Mouse (Mus musculus) forebrain, embryonic 16.5 days (tissue): Measurements from ENCODE around the gene Sirpa. TPM values are rescaled to one million over a fixed set of nuclear protein-coding genes. Genes with fewer than 3 reads are reported as not detected.

Experiments
- ATAC-seq: fragments of 200-750 bp; cut with Nextera tagmentation; 2 replicates; pipeline ENCODE4 v1.8.0; 2017; ENCODE audit warnings: mild to moderate bottlenecking, moderate library complexity
- H3K27ac ChIP-seq: fragments of 300-500 bp; sonication (generic); 2 replicates; pipeline ENCODE4 v1.5.1; 2014; ENCODE audit warnings: low read length, control low read depth
- H3K27me3 ChIP-seq: fragments of 300-500 bp; sonication (generic); replicated peaks from 2 replicates; pipeline ENCODE4 v1.6.1; 2014; ENCODE audit warnings: low read length; ENCODE audit not compliant: control insufficient read depth, insufficient read depth
- H3K36me3 ChIP-seq: fragments of 300-500 bp; sonication (generic); 2 replicates; pipeline ENCODE4 v1.6.1; 2014; ENCODE audit not compliant: control insufficient read depth, insufficient read depth
- H3K4me1 ChIP-seq: fragments of 300-500 bp; sonication (generic); replicated peaks from 2 replicates; pipeline ENCODE4 v1.6.1; 2014; ENCODE audit warnings: low read length; ENCODE audit not compliant: control insufficient read depth, insufficient read depth
- H3K4me2 ChIP-seq: fragments of 300-500 bp; sonication (generic); 2 replicates; pipeline ENCODE4 v1.6.1; 2014; ENCODE audit warnings: mild to moderate bottlenecking, low read length, control low read depth
- H3K4me3 ChIP-seq: fragments of 300-500 bp; sonication (generic); replicated peaks from 2 replicates; pipeline ENCODE4 v1.5.1; 2014; ENCODE audit warnings: mild to moderate bottlenecking, low read length, control low read depth
- H3K9ac ChIP-seq: fragments of 300-500 bp; sonication (generic); replicated peaks from 2 replicates; pipeline ENCODE4 v1.6.1; 2014; ENCODE audit warnings: low read depth, low read length, control low read depth
- H3K9me3 ChIP-seq: fragments of 300-500 bp; sonication (generic); 2 replicates; pipeline ENCODE4 v1.6.1; 2016; ENCODE audit warnings: low read length; ENCODE audit not compliant: control insufficient read depth
- WGBS: fragments of 180-500 bp; shearing (Covaris S2); extraction: QIAGEN DNeasy Blood & Tissue Kit; methylation state at CpG from one replicate; pipeline ENCODE4 v1.1.7; 2014; 5-methylcytosine and 5-hydroxymethylcytosine counted together
- polyA plus RNA-seq: library from polyadenylated mRNA; unstranded; fragments of >200 nt; fragmentation: Nextera tagmentation; extraction: Ambion mirVana; gene quantifications from 2 replicates; pipeline ENCODE4 v1.2.1, GENCODE M21; 2015

The Sirpa gene
- polyA plus RNA-seq, 1 experiment from 2014 or later = 34.8 TPM

DNA sequence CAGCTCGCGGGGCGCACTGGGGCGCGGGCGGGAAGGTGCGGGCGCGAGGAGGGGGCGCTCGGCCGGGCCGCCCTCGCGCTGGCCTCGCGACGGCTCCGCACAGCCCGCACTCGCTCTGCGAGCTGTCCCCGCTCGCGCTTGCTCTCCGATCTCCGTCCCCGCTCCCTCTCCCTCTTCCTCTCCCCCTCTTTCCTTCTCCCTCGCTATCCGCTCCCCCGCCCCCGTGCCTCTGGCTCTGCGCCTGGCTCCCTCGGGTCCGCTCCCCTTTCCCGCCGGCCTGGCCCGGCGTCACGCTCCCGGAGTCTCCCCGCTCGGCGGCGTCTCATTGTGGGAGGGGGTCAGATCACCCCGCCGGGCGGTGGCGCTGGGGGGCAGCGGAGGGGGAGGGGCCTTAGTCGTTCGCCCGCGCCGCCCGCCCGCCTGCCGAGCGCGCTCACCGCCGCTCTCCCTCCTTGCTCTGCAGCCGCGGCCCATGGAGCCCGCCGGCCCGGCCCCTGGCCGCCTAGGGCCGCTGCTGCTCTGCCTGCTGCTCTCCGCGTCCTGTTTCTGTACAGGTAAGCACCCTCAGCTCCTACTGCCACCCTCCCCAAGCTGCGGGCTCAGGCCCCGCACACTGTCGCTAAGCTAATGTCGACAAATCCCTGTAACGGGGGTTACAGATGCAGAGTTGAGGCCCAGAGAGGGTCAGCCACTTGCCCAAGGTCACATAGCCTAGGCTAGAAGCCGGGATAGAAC lies 673 bp downstream of the Sirpa start:
- Histone ChIP-seq H3K9me3 (no peaks in the 10 kb centered on the region), H3K4me1 (peaks cover 28% of the 10 kb centered on the region), H3K4me3 (peak overlapping the region; percentile 79), H3K27me3 (no peaks in the 10 kb centered on the region), H3K9ac (peak overlapping the region; percentile 87), H3K27ac (peak overlapping the region; percentile 87), H3K36me3 (no peaks in the 10 kb centered on the region), H3K4me2 (peak overlapping the region; percentile 97)
- WGBS = 1% methylated on average over 46 of the region's 77 CpGs
- ATAC-seq = peak; percentile 86

DNA sequence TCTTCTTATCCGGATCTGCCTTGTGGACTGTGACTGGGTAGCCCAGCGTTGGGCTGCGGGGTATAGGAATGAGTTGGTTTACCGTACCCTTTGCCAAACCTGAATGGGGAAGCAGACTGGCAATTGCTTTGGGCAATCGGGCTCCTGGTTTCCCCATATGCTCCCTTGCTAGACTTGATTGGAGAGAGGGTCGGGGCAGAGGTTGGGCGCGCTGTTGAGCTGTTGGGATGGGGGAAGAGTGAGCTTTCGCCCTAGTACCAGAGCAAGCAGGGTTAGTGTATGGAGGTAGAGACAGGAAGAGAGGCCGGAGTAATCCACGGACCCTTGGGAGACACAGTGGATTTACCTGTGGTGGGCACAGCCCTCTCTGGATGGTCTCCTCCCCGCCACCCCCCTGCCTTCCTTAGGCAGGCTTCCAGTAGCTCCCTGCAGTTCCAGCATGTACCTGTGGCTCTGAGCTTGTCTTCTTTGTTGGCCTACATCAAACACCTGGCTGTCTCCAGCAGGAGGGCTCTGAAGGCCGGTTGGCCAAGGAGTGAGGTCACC lies 1.3 kb downstream of the Sirpa start:
- H3K9ac ChIP-seq = peak overlapping the region; percentile 87

DNA sequence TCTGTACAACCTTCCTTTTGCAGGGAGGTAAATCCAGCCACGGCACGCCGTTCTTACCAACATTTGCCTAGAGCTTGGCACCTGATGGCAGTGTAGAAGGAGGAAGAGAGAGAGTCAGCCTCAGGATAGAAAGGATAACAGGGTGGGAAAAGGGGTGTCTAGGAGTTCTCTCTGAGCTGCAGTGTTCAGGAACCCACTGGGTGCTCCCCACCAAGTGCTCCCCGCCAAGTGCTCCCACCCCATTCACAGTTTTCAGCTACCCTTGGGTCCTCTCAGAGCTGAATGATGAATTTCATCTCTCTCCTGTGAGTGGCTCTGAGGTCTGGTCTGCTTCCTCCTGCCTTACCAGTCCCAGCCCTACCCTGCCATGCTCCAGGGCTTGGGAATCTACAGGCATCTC lies 1.9 kb downstream of the Sirpa start:
- H3K27ac ChIP-seq = no peak overlapping the region
- H3K27me3 ChIP-seq = no peaks in the 10 kb centered on the region
- ATAC-seq = no peak
- H3K4me2 ChIP-seq = peak overlapping the region; percentile 97
- no peaks in the 10 kb centered on the region for H3K9me3 ChIP-seq
- H3K4me3 ChIP-seq = peak overlapping the region; percentile 79
- WGBS = 70% methylated on average over 4 of the region's 4 CpGs
- H3K9ac ChIP-seq = peak overlapping the region; percentile 1; the same call in 1 of the 2 replicates
- H3K36me3 ChIP-seq = no peaks in the 10 kb centered on the region
- peaks cover 28% of the 10 kb centered on the region for H3K4me1 ChIP-seq

More for the DNA sequence above, 1.3 kb downstream of the Sirpa start:
- peak overlapping the region; percentile 97 for H3K4me2 ChIP-seq
- ATAC-seq = peak; percentile 39
- no peaks in the 10 kb centered on the region for H3K9me3 ChIP-seq
- H3K4me3 ChIP-seq = peak overlapping the region; percentile 79
- peaks cover 28% of the 10 kb centered on the region for H3K4me1 ChIP-seq
- no peaks in the 10 kb centered on the region for H3K27me3 ChIP-seq
- no peaks in the 10 kb centered on the region for H3K36me3 ChIP-seq
- peak overlapping the region; percentile 87 for H3K27ac ChIP-seq
- 4% methylated on average over 13 of the region's 13 CpGs for WGBS

DNA sequence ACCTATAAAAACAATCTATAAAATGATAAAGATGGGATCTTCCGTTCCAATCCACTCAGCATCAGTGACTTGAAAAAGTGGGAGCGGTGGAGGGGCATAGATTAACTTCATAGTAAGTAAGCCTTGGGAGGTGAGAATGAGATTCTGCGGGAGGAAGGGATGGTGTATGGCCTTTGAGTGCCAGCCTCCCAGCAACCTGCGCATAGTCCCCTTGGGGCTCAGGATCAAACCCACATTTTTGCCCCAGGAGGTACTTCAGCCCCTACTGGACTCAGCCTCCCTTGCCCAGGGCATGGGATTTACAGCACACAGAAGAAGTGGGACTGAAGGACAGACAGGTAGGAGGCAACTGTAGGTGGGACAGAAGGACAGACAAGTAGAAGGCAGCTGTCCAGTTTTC lies 2.6 kb downstream of the Sirpa start:
- Histone ChIP-seq H3K27me3 (no peaks in the 10 kb centered on the region), H3K4me2 (no peak overlapping the region; the same call in 1 of the 2 replicates), H3K4me3 (no peak overlapping the region), H3K27ac (no peak overlapping the region), H3K36me3 (no peaks in the 10 kb centered on the region), H3K4me1 (peaks cover 28% of the 10 kb centered on the region), H3K9ac (no peak overlapping the region), H3K9me3 (no peaks in the 10 kb centered on the region)
- 57% methylated on average over 4 of the region's 4 CpGs for WGBS
- ATAC-seq = no peak

DNA sequence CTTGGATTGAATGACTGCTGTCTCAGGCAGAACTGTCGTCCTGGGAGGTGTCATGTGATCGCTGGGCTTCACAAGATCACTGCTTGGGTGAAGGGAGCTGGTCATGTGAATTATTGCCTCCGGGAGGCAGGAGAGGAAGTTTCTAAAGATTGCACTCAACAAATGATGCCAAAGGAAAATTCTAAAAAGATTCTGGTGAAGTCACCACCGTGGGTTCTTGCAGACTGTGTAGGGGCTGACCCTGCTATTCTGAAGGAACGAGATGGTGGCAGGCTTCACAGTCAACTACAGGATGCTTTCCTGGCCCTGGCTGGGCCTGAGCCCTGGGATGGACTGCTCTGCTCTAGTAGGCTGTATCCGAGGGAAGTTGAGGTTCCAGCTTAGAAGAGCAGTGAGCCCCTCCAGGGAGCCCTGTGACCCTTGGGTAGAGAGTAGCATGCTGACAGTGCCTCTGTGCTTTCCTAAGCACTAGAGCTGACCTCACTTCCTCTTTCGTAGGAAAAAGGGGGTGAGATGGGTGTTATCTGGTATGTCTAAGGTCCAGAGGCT lies 3.1 kb downstream of the Sirpa start:
- Histone ChIP-seq H3K27ac (no peak overlapping the region), H3K4me2 (no peak overlapping the region), H3K4me3 (no peak overlapping the region), H3K27me3 (no peaks in the 10 kb centered on the region), H3K9me3 (no peaks in the 10 kb centered on the region), H3K36me3 (no peaks in the 10 kb centered on the region), H3K4me1 (peaks cover 28% of the 10 kb centered on the region), H3K9ac (no peak overlapping the region)
- WGBS = 69% methylated on average over 7 of the region's 7 CpGs
- ATAC-seq = no peak

DNA sequence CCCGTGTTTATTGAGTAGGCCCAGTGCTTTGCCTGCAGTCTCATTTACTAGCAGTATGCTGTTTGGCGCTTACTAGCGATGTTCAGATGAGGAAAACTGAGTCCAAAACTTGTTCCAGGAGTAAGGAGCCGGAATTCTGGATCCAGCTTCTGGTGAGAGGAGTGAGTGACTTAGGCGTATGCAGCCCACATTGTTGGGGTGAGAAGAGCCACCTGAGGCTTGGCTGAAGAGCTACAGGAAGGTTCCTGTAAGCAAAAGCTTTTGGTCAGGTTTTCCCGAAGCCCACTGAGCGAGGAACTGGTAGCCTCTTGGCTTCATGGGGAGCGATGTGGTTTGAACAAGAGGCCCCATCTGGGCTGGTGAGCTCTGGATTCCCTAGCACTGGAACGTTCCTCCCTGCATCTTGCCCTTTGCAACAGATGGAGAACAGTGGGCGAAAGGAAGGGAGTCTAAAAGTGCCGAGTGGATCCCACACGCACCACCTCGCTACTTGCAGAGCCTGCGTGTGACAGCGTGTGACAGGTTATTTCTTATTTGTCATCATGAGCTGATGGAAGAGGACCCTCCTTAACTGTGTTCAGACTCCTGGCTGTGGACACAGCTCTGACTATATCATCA lies 4.0 kb downstream of the Sirpa start:
- Histone ChIP-seq H3K36me3 (no peaks in the 10 kb centered on the region), H3K4me2 (no peak overlapping the region), H3K9me3 (no peaks in the 10 kb centered on the region), H3K27me3 (no peaks in the 10 kb centered on the region), H3K4me1 (peaks cover 28% of the 10 kb centered on the region), H3K9ac (no peak overlapping the region), H3K27ac (no peak overlapping the region), H3K4me3 (no peak overlapping the region)
- 89% methylated on average over 15 of the region's 15 CpGs for WGBS
- no peak for ATAC-seq

DNA sequence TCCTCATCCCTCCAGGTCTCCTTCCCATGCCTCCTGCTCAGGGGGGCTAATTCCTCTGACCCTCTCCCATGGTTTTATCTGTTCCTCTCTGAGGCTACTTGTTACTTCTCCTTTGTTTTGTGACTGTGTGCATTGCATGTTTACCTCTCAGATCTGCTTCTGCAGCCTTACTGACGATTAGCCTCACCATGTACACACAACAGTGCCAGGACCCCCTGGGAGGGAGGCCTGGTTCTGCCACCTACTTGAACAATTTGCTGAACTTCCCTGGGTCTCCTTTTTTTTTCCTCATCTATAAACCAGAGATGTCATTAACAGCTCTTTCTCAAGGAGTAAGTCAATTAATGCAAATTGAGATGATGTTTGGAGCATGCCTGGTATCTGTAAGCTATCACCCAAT lies 4.9 kb downstream of the Sirpa start:
- Histone ChIP-seq H3K27me3 (no peaks in the 10 kb centered on the region), H3K36me3 (no peaks in the 10 kb centered on the region), H3K27ac (no peak overlapping the region), H3K4me2 (no peak overlapping the region), H3K4me3 (no peak overlapping the region), H3K4me1 (peaks cover 20% of the 10 kb centered on the region), H3K9me3 (no peaks in the 10 kb centered on the region), H3K9ac (no peak overlapping the region)
- 24% methylated on average over 1 of the region's 1 CpGs for WGBS
- ATAC-seq = no peak

DNA sequence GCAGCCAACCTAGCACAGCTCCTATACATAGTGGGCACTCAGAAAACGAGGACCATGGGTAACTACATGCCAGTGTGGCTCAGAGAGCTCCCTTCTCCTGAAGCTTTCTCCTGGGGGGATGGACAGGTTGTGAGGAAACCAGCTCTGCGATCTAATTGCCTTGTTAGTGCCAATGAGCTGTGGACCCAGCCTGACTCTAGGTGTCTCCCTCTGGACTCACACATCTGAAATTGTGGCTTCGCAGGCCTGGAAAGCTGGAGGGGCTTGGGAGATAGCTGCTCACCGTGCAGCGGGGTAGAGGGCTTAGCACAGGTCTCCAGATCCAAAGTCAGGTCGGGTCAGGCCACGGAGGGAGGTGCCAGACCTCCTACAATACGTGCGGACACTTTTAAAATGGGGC lies 5.5 kb downstream of the Sirpa start:
- no peaks in the 10 kb centered on the region for H3K36me3 ChIP-seq
- H3K4me3 ChIP-seq = no peak overlapping the region
- peaks cover 18% of the 10 kb centered on the region for H3K4me1 ChIP-seq
- WGBS = 79% methylated on average over 9 of the region's 9 CpGs
- H3K4me2 ChIP-seq = no peak overlapping the region
- no peaks in the 10 kb centered on the region for H3K27me3 ChIP-seq
- no peak for ATAC-seq
- no peak overlapping the region for H3K27ac ChIP-seq
- no peaks in the 10 kb centered on the region for H3K9me3 ChIP-seq
- no peak overlapping the region for H3K9ac ChIP-seq

DNA sequence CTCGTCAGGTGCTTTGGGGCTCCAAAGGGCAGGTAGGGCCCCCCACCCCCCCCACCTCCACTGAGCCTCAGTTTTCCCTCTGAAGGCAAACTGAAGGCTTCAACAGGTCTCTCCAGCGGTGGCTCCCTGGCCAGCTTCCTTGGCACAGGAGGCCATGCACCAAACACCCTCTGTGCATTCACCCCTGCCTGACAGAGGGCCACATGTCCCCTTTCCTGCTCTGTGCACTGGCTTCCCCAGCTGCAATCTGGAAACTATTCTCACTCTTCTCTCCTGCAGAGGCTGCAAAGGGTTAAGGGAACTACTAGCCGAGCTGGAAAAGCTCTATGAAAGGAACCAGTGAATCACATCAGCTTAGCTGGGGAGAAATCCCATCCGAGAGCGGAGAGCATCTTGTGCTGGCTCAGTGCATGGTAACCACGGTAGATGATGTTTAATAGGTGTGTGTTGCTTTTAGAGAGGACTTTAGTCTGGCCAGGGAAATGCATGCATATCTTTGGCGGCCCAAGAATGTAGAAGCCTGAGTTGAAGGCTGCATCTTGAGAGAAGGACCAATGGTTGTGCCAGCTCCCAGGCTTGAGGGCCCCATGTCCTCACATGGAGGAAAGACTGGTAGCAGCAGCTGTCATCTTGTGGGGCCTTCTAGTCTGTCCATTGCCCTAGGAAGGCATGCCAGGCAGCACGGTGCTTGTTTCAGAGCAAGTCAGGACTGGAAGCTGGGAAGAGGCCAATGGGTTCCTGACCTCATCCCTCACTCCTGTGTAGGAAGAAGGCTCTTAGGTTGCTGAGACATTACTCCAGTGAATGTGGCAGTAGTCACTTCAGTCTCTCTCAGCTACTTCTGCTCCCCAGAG lies 6.8 kb downstream of the Sirpa start:
- H3K4me3 ChIP-seq = no peak overlapping the region
- no peaks in the 10 kb centered on the region for H3K9me3 ChIP-seq
- no peak overlapping the region for H3K4me2 ChIP-seq
- no peaks in the 10 kb centered on the region for H3K27me3 ChIP-seq
- no peak overlapping the region for H3K9ac ChIP-seq
- peaks cover 13% of the 10 kb centered on the region for H3K4me1 ChIP-seq
- ATAC-seq = no peak
- H3K36me3 ChIP-seq = no peaks in the 10 kb centered on the region
- H3K27ac ChIP-seq = no peak overlapping the region
- WGBS = 51% methylated on average over 8 of the region's 8 CpGs
